In genomic region chr7:81873807-81874206, GRCm38 (mm10) we compare ENCODE assay signal across 25 mouse cellular contexts. TPM values are rescaled to one million over a fixed set of nuclear protein-coding genes. Genes with fewer than 3 reads are reported as not detected.
"Had no signal": no experiment of that assay in that cellular context is flagged by ENCODE, and none has a peak within 500 bp of the region (broad histone marks: within the 10 kb centered on the region; RNA-seq: fewer than 3 reads in every experiment).

No protein-coding gene starts in this region.

- H3K9ac ChIP-seq: neural tube, embryonic 13.5 days; neural tube, embryonic 15.5 days; stomach, embryonic 15.5 days had no signal

- DNase-seq: retina, postnatal 1 day; right cerebral cortex, adult 18-20 months; right cerebral cortex, postnatal 14 days; right cerebral cortex, postnatal 25 days; right cerebral cortex, postnatal 4 days; spleen, adult 18-20 months; thymus, adult 18-20 months; thymus, adult 2 months; thymus, postnatal 14 days; thymus, postnatal 25 days; thymus, postnatal 36 days; thymus, postnatal 4 days had no signal

- H3K27me3 ChIP-seq: neural tube, embryonic 13.5 days; neural tube, embryonic 15.5 days; stomach, embryonic 15.5 days had no signal

- H3K4me1 ChIP-seq: stomach, embryonic 15.5 days had no signal

- H3K27ac ChIP-seq: neural tube, embryonic 13.5 days; neural tube, embryonic 15.5 days; stomach, embryonic 15.5 days; stomach, postnatal 0 days had no signal

- H3K36me3 ChIP-seq: neural tube, embryonic 13.5 days; neural tube, embryonic 15.5 days; stomach, embryonic 15.5 days had no signal

- H3K9me3 ChIP-seq: neural tube, embryonic 13.5 days; neural tube, embryonic 15.5 days; stomach, embryonic 15.5 days had no signal

- H3K4me3 ChIP-seq: neural tube, embryonic 13.5 days; neural tube, embryonic 15.5 days; stomach, embryonic 15.5 days had no signal

RNA-seq across cellular contexts. Expression of gene Gm10160, which starts 18.2 kb away (rescaled TPM):
- total RNA-seq: neutrophil, adult 5-6 weeks had no signal
- polyA plus RNA-seq: neural tube, embryonic 13.5 days; neural tube, embryonic 14.5 days; neural tube, embryonic 15.5 days; small intestine, adult 2 months; spleen, adult 2 months; stomach, embryonic 14.5 days; stomach, embryonic 15.5 days; stomach, embryonic 16.5 days; stomach, postnatal 0 days; testis, adult 2 months; thymus, adult 2 months; thymus, postnatal 0 days; urinary bladder, adult 2 months had no signal
